8 mouse cellular contexts compared by ENCODE assay signal in genomic region chr1:161036411-161036841, GRCm38 (mm10). TPM values are rescaled to one million over a fixed set of nuclear protein-coding genes. Genes with fewer than 3 reads are reported as not detected.
DNase-seq lines count a peak whose midpoint lies in the region; ATAC-seq and TF ChIP-seq lines count a peak whose summit lies in the region.

No protein-coding gene starts in this region.

- no peak for TF ChIP-seq EP300 in lung, postnatal 0 days (IDR thresholded peaks at IDR 0.05)

- peak overlapping the region; percentile 78 for H3K9ac ChIP-seq in lung, postnatal 0 days (replicated peaks; ENCODE audit: low read depth)
- peak overlapping the region; percentile 77 for H3K9ac ChIP-seq in forebrain, postnatal 0 days
- H3K9ac ChIP-seq in liver, embryonic 12.5 days: peak overlapping the region; percentile 88

- H3K4me3 ChIP-seq in lung, postnatal 0 days (ENCODE audit: low read depth, low read length): peak overlapping the region; percentile 74
- H3K4me3 ChIP-seq in forebrain, postnatal 0 days (ENCODE audit: low read depth, low read length): peak overlapping the region; percentile 88
- peak overlapping the region; percentile 78 for H3K4me3 ChIP-seq in liver, embryonic 12.5 days

- H3K27ac ChIP-seq in lung, postnatal 0 days (ENCODE audit: low read length): no peak overlapping the region
- peak overlapping the region; percentile 89 for H3K27ac ChIP-seq in forebrain, postnatal 0 days (ENCODE audit: low read depth, low read length)
- H3K27ac ChIP-seq in liver, embryonic 12.5 days: peak overlapping the region; percentile 96

- H3K4me2 ChIP-seq in lung, postnatal 0 days (replicated peaks; ENCODE audit: low read depth, low read length): peak overlapping the region; percentile 78
- peak overlapping the region; percentile 84 for H3K4me2 ChIP-seq in forebrain, postnatal 0 days (ENCODE audit: low read depth)
- peak overlapping the region; percentile 88 for H3K4me2 ChIP-seq in liver, embryonic 12.5 days

- H3K36me3 ChIP-seq in lung, postnatal 0 days (ENCODE audit: insufficient read depth, low read length): peaks cover 6% of the 10 kb centered on the region; the same call in 1 of the 2 replicates
- H3K36me3 ChIP-seq in forebrain, postnatal 0 days (ENCODE audit: insufficient read depth): peaks cover 43% of the 10 kb centered on the region
- H3K36me3 ChIP-seq in liver, embryonic 12.5 days: peaks cover 60% of the 10 kb centered on the region

- no peak for ATAC-seq in CD4-positive, CD25-positive, alpha-beta regulatory T cell, adult 4 months
- ATAC-seq in lung, postnatal 0 days: no peak
- no peak for ATAC-seq in forebrain, postnatal 0 days
- ATAC-seq in liver, embryonic 12.5 days: no peak

- peak; percentile 33 for DNase-seq in CD4-positive, CD25-positive, alpha-beta regulatory T cell, adult 2 months (ENCODE audit: low read depth, low spot score)
- DNase-seq in lung, postnatal 0 days (ENCODE audit: low spot score): peak; percentile 11
- DNase-seq in lung, postnatal 14 days: no peak
- peak; percentile 54 for DNase-seq in forebrain, postnatal 0 days
- no peak for DNase-seq in ovary, postnatal 36 days (ENCODE audit: low spot score)
- no peak for DNase-seq in thymus, postnatal 14 days

- 4% methylated on average over 5 of the region's 5 CpGs for WGBS in lung, postnatal 0 days
- WGBS in forebrain, postnatal 0 days: under 1% methylated on average over 5 of the region's 5 CpGs
- WGBS in liver, embryonic 12.5 days (ENCODE audit: insufficient replicate concordance): 0% methylated on average over 5 of the region's 5 CpGs

- peaks cover 12% of the 10 kb centered on the region; the same call in 1 of the 2 replicates for H3K4me1 ChIP-seq in lung, postnatal 0 days (ENCODE audit: insufficient read depth, low read depth, low read length)
- H3K4me1 ChIP-seq in forebrain, postnatal 0 days (ENCODE audit: insufficient read depth): peaks cover 11% of the 10 kb centered on the region; the same call in 1 of the 2 replicates
- H3K4me1 ChIP-seq in liver, embryonic 12.5 days: peaks cover 50% of the 10 kb centered on the region

- H3K27me3 ChIP-seq in lung, postnatal 0 days (replicated peaks; ENCODE audit: insufficient read depth, low read length): no peaks in the 10 kb centered on the region
- H3K27me3 ChIP-seq in forebrain, postnatal 0 days (ENCODE audit: insufficient read depth, low read length): no peaks in the 10 kb centered on the region
- no peaks in the 10 kb centered on the region for H3K27me3 ChIP-seq in liver, embryonic 12.5 days (replicated peaks)

- no peak for TF ChIP-seq CTCF in lung, postnatal 0 days (IDR thresholded peaks at IDR 0.05)
- no peak for TF ChIP-seq CTCF in forebrain, postnatal 0 days (IDR thresholded peaks at IDR 0.05; ENCODE audit: low read depth)

- H3K9me3 ChIP-seq in lung, postnatal 0 days (ENCODE audit: low read length): no peaks in the 10 kb centered on the region
- H3K9me3 ChIP-seq in forebrain, postnatal 0 days (ENCODE audit: low read length): no peaks in the 10 kb centered on the region
- H3K9me3 ChIP-seq in liver, embryonic 12.5 days (replicated peaks): no peaks in the 10 kb centered on the region

RNA-seq across cellular contexts. Expression of gene Zbtb37, which starts 1.8 kb away (rescaled TPM):
- polyA plus RNA-seq in CD4-positive, CD25-positive, alpha-beta regulatory T cell, adult 4 months (2017; shearing (Covaris generic)): 10 to 100 TPM in 1 of 2 experiments, 1 to 10 TPM in 1; 8.3 to 11.0 TPM
- polyA plus RNA-seq in lung, postnatal 0 days (2015; fragmentation: Nextera tagmentation; extraction: Ambion mirVana): 4.5 and 6.4 TPM in 2 replicates
- total RNA-seq in forebrain, postnatal 0 days (2014; rRNA removed): 19.7 and 30.2 TPM in 2 replicates
- 3.7 and 7.9 TPM in 2 replicates for polyA plus RNA-seq in forebrain, postnatal 0 days (2015; fragmentation: Nextera tagmentation; extraction: Ambion mirVana)
- 2.5 and 3.1 TPM in 2 replicates for polyA plus RNA-seq in liver, embryonic 12.5 days (2016; fragmentation: Nextera tagmentation; extraction: Ambion mirVana)

RNA-seq across cellular contexts. Expression of gene Dars2, which starts 34.0 kb away (rescaled TPM):
- 10 to 100 TPM; 11.3 to 25.7 TPM for polyA plus RNA-seq in CD4-positive, CD25-positive, alpha-beta regulatory T cell, adult 4 months (2017; shearing (Covaris generic))
- polyA plus RNA-seq in lung, postnatal 0 days (2015; fragmentation: Nextera tagmentation; extraction: Ambion mirVana): 10.9 TPM in 2 replicates
- 25.8 and 27.7 TPM in 2 replicates for total RNA-seq in forebrain, postnatal 0 days (2014; rRNA removed)
- 28.9 and 29.3 TPM in 2 replicates for polyA plus RNA-seq in forebrain, postnatal 0 days (2015; fragmentation: Nextera tagmentation; extraction: Ambion mirVana)
- polyA plus RNA-seq in liver, embryonic 12.5 days (2016; fragmentation: Nextera tagmentation; extraction: Ambion mirVana): 50.2 and 51.1 TPM in 2 replicates

RNA-seq across cellular contexts. Expression of gene Cenpl, which starts 34.1 kb away (rescaled TPM):
- polyA plus RNA-seq in CD4-positive, CD25-positive, alpha-beta regulatory T cell, adult 4 months (2017; shearing (Covaris generic)): 10 to 100 TPM; 17.1 to 18.1 TPM
- 4.5 and 5.6 TPM in 2 replicates for polyA plus RNA-seq in lung, postnatal 0 days (2015; fragmentation: Nextera tagmentation; extraction: Ambion mirVana)
- 1.7 and 2.6 TPM in 2 replicates for total RNA-seq in forebrain, postnatal 0 days (2014; rRNA removed)
- 5.1 and 6.5 TPM in 2 replicates for polyA plus RNA-seq in forebrain, postnatal 0 days (2015; fragmentation: Nextera tagmentation; extraction: Ambion mirVana)
- polyA plus RNA-seq in liver, embryonic 12.5 days (2016; fragmentation: Nextera tagmentation; extraction: Ambion mirVana): 34.2 and 36.3 TPM in 2 replicates

RNA-seq across cellular contexts. Expression of gene Serpinc1, which starts 58.0 kb away (rescaled TPM):
- 10 to 100 TPM; 15.0 to 16.9 TPM for polyA plus RNA-seq in CD4-positive, CD25-positive, alpha-beta regulatory T cell, adult 4 months (2017; shearing (Covaris generic))
- polyA plus RNA-seq in lung, postnatal 0 days (2015; fragmentation: Nextera tagmentation; extraction: Ambion mirVana): 1.7 and 2.3 TPM in 2 replicates
- total RNA-seq in forebrain, postnatal 0 days (2014; rRNA removed): 0.10 and 0.15 TPM in 2 replicates
- 1.2 and 2.3 TPM in 2 replicates for polyA plus RNA-seq in forebrain, postnatal 0 days (2015; fragmentation: Nextera tagmentation; extraction: Ambion mirVana)
- polyA plus RNA-seq in liver, embryonic 12.5 days (2016; fragmentation: Nextera tagmentation; extraction: Ambion mirVana): 226 and 233 TPM in 2 replicates

Comparison
In these comparisons a context has a peak if more than half of its experiments do, and no peak if none do; other contexts are left out.
1. DNase-seq: peak in CD4-positive, CD25-positive, alpha-beta regulatory T cell, adult 2 months (single experiment), lung, postnatal 0 days (single experiment) and forebrain, postnatal 0 days (single experiment); none in lung, postnatal 14 days (single experiment), ovary, postnatal 36 days (single experiment) and thymus, postnatal 14 days (single experiment).
2. Peak in every context shown above with its lines, with median percentiles within 50 percentile points of each other: H3K4me2 ChIP-seq, H3K4me3 ChIP-seq and H3K9ac ChIP-seq.